Mouse (Mus musculus) stomach, postnatal 0 days (tissue): Measurements from ENCODE around the gene Ly6g.

ENCODE experiments used
- CTCF ChIP-seq: IDR thresholded peaks from 2 replicates; pipeline ENCODE4 v1.5.1; 2016; ENCODE audit warnings: antibody characterized with exemption, low read depth, mild to moderate bottlenecking, moderate library complexity
- EP300 ChIP-seq: optimal IDR thresholded peaks from 2 replicates; pipeline ENCODE3; 2016; ENCODE audit warnings: antibody characterized with exemption

GRCm38 (mm10) chr15:75120066-75120465 lies 35.0 kb upstream of the Ly6g start:
- TF ChIP-seq EP300, result no peak
- TF ChIP-seq CTCF, result peak; percentile 75
